Mouse (Mus musculus): ENCODE data around the gene Sppl3. TPM values are rescaled to one million over a fixed set of nuclear protein-coding genes. Genes with fewer than 3 reads are reported as not detected.

Sppl3 gene
- total RNA-seq, 2 experiments from 2014 or later = 104 to 106 TPM

- intact Hi-C loops (cut with DNase I) = no loop called here
- DNase-seq (ENCODE audit: low spot score in 2 of 2) = no peak
Observed at GRCm38 (mm10) chr5:114982001-114982400, 28.9 kb upstream of the Sppl3 start.

- intact Hi-C loops (cut with DNase I) = no loop called here
- DNase-seq (ENCODE audit: low spot score in 2 of 2) = no peak
Observed at GRCm38 (mm10) chr5:114985074-114985473, 25.9 kb upstream of the Sppl3 start.

GRCm38 (mm10) chr5:114996447-114996846 lies 14.5 kb upstream of the Sppl3 start:
- intact Hi-C loops (cut with DNase I) = no loop called here
- DNase-seq (ENCODE audit: low spot score in 2 of 2) = no peak

GRCm38 (mm10) chr5:114997327-114997726 lies 13.6 kb upstream of the Sppl3 start:
- intact Hi-C loops (cut with DNase I) = no loop called here
- no peak for DNase-seq (ENCODE audit: low spot score in 2 of 2)

GRCm38 (mm10) chr5:115000503-115000902 lies 10.4 kb upstream of the Sppl3 start:
- DNase-seq (ENCODE audit: low spot score in 2 of 2) = no peak
- intact Hi-C loops (cut with DNase I) = no loop called here

GRCm38 (mm10) chr5:115001464-115001863 lies 9.5 kb upstream of the Sppl3 start:
- intact Hi-C loops (cut with DNase I) = no loop called here

GRCm38 (mm10) chr5:115002781-115003180 lies 8.2 kb upstream of the Sppl3 start:
- no peak for DNase-seq (ENCODE audit: low spot score in 2 of 2)

More at GRCm38 (mm10) chr5:115001464-115001863, 9.5 kb upstream of the Sppl3 start:
- no peak for DNase-seq (ENCODE audit: low spot score in 2 of 2)

GRCm38 (mm10) chr5:115003224-115003873 lies 7.6 kb upstream of the Sppl3 start:
- DNase-seq (ENCODE audit: low spot score in 2 of 2) = no peak
- intact Hi-C loops (cut with DNase I) = no loop called here

More at GRCm38 (mm10) chr5:115002781-115003180, 8.2 kb upstream of the Sppl3 start:
- intact Hi-C loops (cut with DNase I) = no loop called here

GRCm38 (mm10) chr5:115007768-115008167 lies 3.2 kb upstream of the Sppl3 start:
- intact Hi-C loops (cut with DNase I) = no loop called here

GRCm38 (mm10) chr5:115008307-115008706 lies 2.6 kb upstream of the Sppl3 start:
- intact Hi-C loops (cut with DNase I) = no loop called here
- DNase-seq (ENCODE audit: low spot score in 2 of 2) = no peak

More at GRCm38 (mm10) chr5:115007768-115008167, 3.2 kb upstream of the Sppl3 start:
- DNase-seq (ENCODE audit: low spot score in 2 of 2) = no peak

GRCm38 (mm10) chr5:115009143-115009542 lies 1.8 kb upstream of the Sppl3 start:
- DNase-seq (ENCODE audit: low spot score in 2 of 2) = no peak
- intact Hi-C loops (cut with DNase I) = no loop called here

- intact Hi-C loops (cut with DNase I) = loop anchor here (5.0 kb wide), 1 partner anchor 67 kb away; no protein-coding TSS in a partner anchor
- no peak for DNase-seq (ENCODE audit: low spot score in 2 of 2)
Observed at GRCm38 (mm10) chr5:115009961-115010360, 976 bp upstream of the Sppl3 start.

- DNase-seq (ENCODE audit: low spot score in 2 of 2) = no peak
- intact Hi-C loops (cut with DNase I) = loop anchor here (5.0 kb wide), 1 partner anchor 66 kb away; no protein-coding TSS in a partner anchor
Observed at GRCm38 (mm10) chr5:115011217-115011518, 231 bp downstream of the Sppl3 start.

GRCm38 (mm10) chr5:115011519-115012261 lies 753 bp downstream of the Sppl3 start:
- intact Hi-C loops (cut with DNase I) = loop anchor here (5.0 kb wide), 1 partner anchor 66 kb away; no protein-coding TSS in a partner anchor
- peak; percentile 16 to 36 for DNase-seq (ENCODE audit: low spot score in 2 of 2)

- intact Hi-C loops (cut with DNase I) = loop anchor here (5.0 kb wide), 1 partner anchor 64 kb away; no protein-coding TSS in a partner anchor
Observed at GRCm38 (mm10) chr5:115013436-115013835, 2.5 kb downstream of the Sppl3 start.

GRCm38 (mm10) chr5:115014570-115014969 lies 3.6 kb downstream of the Sppl3 start:
- no peak for DNase-seq (ENCODE audit: low spot score in 2 of 2)
- intact Hi-C loops (cut with DNase I) = loop anchor here (5.0 kb wide), 1 partner anchor 63 kb away; no protein-coding TSS in a partner anchor

More at GRCm38 (mm10) chr5:115013436-115013835, 2.5 kb downstream of the Sppl3 start:
- no peak for DNase-seq (ENCODE audit: low spot score in 2 of 2)

- intact Hi-C loops (cut with DNase I) = no loop called here
- DNase-seq (ENCODE audit: low spot score in 2 of 2) = no peak
Observed at GRCm38 (mm10) chr5:115015121-115015520, 4.2 kb downstream of the Sppl3 start.

GRCm38 (mm10) chr5:115018270-115018669 lies 7.3 kb downstream of the Sppl3 start:
- intact Hi-C loops (cut with DNase I) = no loop called here
- no peak for DNase-seq (ENCODE audit: low spot score in 2 of 2)

GRCm38 (mm10) chr5:115018813-115019212 lies 7.9 kb downstream of the Sppl3 start:
- intact Hi-C loops (cut with DNase I) = no loop called here
- no peak for DNase-seq (ENCODE audit: low spot score in 2 of 2)

- DNase-seq (ENCODE audit: low spot score in 2 of 2) = no peak
- intact Hi-C loops (cut with DNase I) = no loop called here
Observed at GRCm38 (mm10) chr5:115022021-115022420, 11.1 kb downstream of the Sppl3 start.

- intact Hi-C loops (cut with DNase I) = no loop called here
- DNase-seq (ENCODE audit: low spot score in 2 of 2) = no peak
Observed at GRCm38 (mm10) chr5:115026170-115026569, 15.2 kb downstream of the Sppl3 start.

Measured in left cerebral cortex, postnatal 14 days (tissue).